Mouse (Mus musculus): ENCODE measurements around the gene Nkain4.

Gene Nkain4

DNA sequence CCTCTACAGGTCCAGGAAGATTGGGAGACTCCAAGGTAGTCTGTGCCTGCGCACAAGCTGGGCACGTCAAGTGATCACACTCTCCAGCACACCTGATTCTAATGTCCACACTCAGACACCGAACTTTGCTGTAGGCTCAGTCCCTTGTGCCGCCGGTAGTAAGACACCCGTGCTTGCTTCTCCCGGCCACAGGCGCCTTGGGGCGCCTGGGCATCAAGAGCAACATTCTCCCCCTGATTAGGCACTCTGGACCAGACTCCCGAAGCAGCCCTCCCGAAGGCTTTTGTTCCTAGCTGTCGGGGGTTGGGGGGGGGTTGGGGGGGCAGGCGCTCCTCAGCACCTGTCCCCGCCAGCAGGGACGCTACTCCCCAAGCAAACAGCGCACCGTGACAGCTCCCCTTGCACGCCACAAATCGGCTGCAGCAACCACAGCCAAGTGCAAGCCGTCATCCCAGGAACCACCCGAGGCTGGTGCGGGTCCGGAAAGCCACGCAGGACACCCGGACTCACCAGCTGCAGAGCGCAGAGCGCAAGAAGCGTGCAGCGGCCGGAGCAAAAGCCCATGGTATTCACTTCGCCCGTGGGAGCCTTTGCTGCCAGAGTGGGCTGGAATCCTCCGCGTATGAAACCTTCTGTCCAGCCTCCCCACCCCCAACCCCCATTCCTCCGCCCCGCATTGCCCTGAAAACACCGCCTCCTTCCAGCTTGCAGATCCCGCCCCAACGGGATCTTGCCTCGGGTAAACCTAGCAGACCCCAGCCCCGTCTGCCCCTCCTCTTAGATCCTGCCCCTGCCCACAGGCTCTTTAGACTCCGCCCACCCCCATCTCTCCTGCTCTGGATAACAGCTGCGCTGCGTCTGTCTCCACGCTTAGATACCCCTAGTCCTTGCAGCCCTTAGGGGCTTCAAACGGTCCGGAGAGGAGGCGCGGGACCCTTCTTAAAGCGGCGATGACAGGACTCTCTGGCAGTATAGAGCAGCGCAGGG is at the start of gene Nkain4:
Gene Nkain4 (minus strand): TSS at position 639 of the 987 bp plus-strand sequence.
- no peak for DNase-seq (ENCODE audit: low spot score)

DNA sequence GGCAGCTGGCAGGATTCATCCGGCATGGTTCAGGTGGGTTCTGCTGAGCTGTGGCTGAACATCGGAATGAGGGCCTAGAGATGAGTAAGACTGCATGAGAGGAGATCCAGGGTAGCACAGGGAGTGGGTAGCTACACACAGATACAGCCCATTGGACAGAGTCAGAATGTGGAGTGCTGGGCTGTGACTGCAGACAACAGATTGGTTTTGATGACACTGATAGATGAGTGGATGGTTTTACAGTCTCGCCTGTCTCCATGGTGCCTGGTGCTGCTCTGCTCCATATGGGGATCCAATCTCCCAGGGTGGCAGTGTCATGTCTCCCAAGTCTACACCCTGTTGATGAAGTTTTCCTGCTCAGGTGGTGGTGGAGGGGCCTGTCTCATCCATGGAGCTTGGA is 42.4 kb upstream of the Nkain4 start:
- DNase-seq (ENCODE audit: low spot score): no peak

DNA sequence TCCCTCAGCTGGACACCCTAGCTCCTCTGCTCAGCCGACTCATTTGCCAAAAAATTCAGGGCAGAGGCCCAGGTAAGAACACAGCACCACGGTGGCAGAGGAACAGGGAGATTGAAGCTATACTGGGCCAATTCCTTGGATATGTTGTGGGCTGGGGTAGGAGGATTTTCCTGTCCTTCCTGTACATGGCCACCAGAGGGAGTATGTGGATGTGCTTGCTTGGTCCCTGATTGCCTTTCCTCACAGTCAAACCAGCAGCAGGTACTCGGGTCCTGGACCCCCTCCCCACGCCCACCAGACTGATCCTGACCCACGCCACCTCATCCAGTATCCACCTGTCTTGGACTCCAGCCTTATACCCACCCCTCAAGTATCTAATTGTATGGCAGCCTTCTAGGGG is 41.9 kb upstream of the Nkain4 start:
- DNase-seq (ENCODE audit: low spot score): no peak

DNA sequence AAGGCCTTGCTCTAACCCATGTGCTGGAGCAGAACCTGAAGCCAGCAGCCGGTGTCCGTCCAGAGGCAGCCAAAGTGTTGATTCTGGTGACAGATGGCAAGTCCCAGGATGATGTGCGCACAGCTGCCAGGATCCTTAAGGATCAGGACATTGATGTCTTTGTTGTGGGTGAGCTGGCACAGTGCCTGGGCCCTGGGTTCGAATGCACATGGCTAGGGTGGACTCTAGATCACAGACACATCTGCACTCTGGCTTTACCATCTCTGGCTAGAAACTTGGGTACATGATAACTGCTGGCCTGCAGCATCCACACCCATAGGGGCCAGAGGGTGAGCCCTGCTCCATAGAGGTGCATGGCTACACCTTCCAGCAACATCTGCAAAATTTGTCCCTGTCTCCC is 41.0 kb upstream of the Nkain4 start:
- no peak for DNase-seq (ENCODE audit: low spot score)

DNA sequence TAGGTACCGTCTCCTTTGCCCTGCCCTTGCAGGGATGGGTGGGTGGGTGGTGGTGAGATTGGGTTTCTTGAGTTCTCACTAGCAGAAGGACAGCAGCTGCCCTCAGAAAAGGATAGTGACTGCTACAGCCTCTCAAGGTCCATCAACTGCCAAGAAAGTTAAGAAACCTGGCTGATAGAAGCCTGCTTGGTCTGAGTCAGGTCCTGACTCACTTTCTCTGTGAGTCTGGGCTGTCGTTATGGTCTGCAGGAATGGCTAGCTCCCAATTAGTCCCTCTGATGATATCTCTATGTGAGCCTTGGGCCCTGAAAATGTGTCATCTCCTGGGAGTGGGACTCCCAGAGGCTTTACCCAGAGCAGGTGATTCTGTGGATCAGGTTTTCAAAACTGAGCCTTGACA is 39.9 kb upstream of the Nkain4 start:
- DNase-seq (ENCODE audit: low spot score): no peak

DNA sequence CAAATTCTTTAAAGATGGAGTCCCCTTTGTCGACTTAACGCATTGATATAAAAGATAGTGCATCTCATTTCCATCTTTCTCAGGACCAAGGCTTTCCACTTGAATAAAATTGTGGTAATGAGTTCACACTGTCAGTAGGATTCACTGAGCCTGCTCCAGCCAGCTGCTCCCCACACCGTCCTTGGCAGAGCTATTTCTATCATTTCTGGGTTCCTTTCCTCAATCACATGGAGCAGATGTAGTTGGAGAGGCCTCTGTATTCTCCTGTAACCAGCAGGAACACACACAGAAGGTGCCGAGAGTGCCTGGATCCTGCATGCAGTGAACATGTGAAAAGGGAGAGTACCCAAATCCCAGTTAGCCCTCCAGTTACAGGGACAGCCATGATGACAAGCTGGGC is 35.8 kb upstream of the Nkain4 start:
- no peak for DNase-seq (ENCODE audit: low spot score)

DNA sequence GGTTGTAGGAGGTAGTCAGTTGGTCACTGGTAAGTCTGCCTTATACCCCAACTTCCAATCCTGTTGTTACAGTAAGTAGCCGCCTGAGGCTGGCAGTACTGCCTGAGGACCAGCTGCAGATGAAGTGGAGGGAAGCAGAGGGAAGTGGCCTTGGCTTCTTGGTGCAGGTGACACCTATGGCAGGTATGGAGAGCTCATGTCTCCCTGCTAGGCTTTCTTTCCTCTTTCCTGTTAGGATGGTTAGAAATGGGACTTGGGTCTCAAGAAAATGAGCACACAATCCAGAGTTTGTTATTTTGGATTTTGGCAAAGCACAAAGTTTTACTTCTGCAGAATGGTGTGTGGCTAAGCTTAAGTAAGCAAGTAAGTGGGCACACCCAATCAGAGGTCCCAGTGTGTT is 34.4 kb upstream of the Nkain4 start:
- no peak for DNase-seq (ENCODE audit: low spot score)

DNA sequence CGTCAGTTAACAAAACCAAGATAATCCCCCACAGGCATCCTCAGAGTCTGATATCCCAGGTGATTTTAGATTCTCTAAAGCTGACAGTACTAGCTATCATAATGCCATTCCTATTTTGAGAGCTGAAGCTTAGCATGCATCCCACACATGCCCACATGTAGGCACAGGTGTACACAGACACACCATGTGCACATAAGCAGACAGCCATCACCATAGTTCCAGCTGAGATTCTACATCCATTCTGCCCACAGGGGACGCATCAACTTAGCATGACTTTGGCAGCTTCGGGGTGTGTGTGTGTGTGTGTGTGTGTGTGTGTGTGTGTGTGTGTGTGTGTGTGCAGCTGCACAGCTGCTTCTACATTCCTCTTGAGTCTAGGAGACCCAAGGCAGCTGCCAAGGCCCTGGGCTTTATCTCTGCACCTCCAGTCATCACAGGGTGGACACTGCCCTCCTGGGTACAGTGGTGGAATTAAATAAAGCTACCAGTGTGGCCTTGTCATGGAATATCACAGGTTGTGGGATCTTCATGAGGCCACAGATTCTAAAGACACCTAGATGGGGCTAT is 33.9 kb upstream of the Nkain4 start:
- DNase-seq (ENCODE audit: low spot score): no peak

DNA sequence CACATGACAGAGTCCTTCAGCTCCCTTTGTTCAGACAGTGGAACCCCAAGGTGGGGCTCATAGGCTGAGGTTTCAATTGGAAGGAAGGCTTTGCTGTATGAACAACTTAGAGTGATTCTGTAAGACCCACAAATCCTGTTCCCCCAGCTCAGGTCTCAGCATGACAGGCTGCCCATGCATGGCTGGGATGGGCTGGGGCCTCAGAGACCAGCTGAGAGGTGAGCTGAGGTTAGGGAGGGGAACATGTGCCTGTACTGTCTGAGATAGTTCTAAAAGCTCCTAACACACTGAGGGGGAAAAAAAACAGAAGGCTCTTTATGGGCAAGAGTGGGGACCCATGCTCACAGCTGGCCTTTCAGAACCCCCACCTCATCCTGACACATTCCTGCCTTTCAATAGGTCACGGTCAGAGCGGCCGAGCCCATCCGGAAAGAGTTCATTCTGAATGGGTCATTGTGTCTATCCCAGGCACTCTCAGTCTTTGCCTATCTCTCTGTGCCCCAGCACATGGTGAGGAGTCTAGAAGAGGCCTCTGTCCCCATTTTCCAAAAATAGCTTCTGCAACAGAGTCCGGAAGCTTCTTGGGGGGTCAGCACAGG is 33.0 kb upstream of the Nkain4 start:
- no peak for DNase-seq (ENCODE audit: low spot score)

DNA sequence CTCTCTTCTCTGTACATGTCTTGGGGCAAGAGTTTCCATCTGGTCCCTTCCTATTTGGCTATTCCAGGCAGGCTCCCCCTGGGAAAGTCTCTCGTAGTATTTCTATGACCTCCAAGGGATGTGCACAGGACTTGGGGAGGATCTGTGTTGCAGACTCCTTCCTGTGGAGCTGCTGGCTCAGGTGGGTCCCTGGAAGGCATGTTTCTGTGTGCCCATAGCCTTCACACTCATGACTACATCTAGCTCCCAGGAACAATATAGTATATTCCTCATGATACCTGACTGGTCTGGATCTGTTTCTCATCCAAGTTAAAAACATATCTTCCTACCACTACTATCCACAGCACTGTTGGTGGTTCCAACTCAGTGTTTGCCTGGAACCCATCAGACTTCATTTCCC is 32.5 kb upstream of the Nkain4 start:
- no peak for DNase-seq (ENCODE audit: low spot score)

DNA sequence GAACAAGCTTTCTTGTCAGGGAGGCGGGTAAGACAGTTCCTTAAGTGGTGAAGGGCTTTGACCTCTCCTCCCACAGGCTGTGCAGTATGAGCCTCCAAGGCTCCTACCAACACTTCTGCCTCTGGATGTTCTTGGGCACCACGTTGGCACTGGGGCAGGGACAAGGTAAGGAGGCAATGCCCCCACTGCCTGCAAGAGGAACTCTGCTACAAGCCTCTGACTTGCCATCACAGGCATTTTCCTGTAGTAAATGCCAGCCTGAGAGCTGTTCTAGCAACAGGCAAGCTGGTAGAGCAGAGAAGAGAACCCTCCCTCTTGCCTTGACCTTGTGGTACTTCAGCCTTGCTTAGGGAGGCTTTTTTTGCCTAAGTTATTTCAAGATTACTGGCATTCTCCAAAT is 31.9 kb upstream of the Nkain4 start, which contains the start of gene Col20a1:
Gene Col20a1 (plus strand): TSS at position 87 of the 400 bp plus-strand sequence.
- no peak for DNase-seq (ENCODE audit: low spot score)

DNA sequence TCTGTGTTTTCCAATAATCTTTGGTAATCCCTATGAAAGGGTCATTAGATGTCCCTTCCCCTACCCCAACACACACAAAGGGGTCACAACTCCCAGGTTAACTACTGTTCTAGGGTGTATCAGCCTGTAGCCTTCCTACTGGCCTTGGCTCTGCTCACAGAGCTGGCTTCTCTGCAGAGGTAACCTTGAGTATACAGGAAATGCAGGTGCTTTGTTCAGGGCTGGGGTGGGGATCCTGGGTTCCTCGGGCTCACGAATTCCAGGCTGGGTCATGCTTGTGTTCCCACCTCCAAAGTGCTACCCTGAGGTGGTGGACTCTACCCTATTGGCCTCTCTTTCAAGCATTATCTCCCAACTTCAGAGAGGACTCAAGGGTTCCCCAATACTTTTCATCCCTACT is 31.1 kb upstream of the Nkain4 start:
- DNase-seq (ENCODE audit: low spot score): no peak

DNA sequence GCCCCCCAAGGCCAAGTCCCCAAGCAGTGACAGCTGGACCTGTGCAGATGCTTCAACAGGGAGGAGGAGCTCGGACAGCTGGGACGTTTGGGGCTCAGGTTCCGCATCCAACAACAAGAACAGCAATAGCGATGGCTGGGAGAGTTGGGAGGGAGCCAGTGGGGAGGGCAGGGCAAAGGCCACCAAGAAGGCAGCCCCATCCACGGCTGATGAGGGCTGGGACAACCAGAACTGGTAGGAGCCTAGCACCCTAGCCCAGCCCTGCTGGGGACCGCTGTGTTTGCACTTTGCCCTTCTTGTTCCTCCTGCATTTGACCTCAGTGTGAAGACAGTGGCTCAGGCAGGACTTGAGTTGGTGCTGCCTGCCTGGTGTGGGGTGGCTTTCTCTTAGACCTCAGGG is 26.6 kb upstream of the Nkain4 start:
- no peak for DNase-seq (ENCODE audit: low spot score)

DNA sequence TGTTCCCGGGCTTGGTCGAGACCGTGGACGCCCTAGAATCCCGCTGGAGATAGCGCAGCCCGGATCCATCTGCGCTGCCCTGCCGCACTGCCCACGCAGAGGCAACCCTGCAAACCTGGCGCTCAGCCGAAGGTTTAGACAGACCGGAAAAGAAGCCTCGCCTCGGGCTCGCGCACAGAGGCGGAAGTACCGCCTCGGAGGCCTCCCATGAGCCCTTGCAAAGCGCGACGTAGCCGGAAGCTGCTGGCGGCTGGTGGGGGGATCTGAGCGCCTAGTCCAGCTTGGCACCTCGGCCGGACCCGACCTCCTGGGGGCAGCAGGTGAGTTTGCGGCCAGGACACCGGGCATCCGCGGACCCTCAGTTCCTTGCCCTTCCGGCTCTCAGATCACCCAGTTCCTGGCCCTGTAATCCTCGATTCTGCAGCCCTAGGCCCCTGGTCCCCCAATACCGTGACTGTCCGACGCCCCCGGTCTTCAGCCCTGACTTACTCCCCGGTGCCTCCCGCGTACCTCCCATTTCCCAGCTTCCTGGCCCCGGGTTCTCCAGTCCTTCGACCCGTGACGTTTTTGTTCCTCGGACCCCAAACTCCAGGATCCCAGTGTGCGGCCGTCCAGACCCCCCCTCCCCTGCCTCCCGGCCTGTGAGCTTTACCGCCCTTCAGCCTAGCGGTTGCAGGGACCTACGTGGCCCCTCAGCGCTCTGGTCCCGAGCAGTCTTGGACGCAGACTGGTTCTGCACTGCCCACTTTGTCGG is 12.7 kb upstream of the Nkain4 start, which contains the start of gene Arfgap1:
Gene Arfgap1 (plus strand): TSS at position 216 of the 754 bp plus-strand sequence.
- peak; percentile 72 for DNase-seq (ENCODE audit: low spot score)

DNA sequence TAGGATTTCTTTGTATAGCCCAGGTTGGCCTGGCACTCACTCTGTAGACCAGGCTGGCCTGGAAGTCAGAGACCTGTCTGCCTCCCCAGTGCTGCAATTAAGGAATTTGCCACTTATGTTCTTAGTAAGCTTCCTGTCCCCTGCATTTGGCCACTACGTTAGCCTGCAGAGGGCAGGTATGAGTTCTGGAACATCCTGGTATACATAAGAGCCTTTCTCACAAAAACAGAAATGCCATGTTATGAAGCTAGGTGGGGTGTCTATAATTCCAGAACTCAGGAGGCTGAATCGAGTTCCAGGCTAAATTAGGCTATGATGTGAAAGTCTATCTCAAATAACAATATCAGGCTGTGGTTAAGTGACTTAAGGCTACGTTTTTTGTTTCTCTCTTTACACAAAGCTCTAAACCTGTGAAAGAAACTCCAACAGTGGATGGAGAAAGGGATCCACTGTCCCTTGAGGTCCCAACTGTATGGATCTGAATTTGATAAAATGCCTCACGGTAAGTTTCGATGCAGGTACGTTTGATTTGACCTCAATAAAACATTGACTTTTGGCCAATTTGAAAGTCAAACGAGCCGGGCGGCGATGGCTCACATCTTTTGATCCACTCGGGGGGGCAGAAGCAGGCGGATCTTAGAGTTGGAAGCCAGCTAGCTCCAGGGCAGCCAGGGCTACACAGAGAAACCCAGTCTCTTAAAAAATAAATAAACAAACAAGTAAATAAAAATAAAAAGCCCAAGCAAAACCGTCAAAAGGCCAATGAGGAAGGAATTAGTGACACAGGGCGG is 11.8 kb upstream of the Nkain4 start:
- no peak for DNase-seq (ENCODE audit: low spot score)

DNA sequence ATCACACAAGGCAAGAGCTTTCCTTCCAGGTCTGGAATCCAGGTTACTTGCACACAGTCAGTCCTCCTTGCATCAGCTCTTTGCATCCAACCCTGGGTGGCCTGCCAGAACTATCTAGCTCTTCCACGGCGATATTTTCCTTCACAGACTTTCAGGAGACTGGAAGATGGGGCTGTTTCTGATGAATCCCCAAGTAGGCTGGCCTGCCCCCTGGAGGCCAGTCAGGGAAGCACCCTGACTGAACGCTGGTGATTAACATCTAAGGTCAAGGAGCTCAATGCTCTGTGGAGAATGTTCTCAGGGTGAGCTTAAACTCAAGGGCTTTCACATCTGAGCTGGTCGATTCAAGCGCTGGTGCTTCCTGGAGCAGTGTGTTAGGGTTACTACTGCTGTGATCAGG is 9.5 kb upstream of the Nkain4 start:
- no peak for DNase-seq (ENCODE audit: low spot score)

DNA sequence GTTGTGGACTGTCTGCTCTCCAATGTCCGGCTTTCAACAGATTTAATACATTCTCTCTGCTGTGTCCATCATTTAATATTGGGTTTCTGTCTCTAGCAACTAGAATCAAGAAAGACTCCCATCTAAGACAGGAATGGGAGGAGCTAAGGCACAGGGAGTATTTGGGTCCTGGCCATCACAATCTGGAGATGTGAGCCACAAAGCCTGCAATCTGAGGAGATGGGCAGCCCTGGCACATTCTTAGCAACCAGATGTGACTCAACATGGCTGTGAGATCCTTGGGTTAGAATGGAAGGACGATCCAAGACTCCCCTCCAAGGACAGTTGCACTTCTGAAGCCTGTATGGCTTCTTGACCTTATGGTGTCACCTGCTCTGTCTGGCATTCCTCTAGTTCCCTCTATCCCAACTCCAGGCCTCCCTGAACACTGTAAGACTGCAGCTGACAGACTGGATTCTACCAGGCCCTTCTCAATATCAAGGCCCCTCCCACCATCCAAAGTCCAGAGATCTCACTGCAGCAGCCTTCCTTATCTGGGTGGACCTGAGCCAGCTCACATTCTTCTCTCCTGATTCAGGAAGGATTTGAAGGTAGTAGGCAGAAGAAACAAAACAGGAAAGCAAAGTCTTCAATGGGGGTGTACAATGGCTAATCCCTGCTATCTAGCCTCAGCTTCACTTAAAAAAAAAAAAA is 8.3 kb upstream of the Nkain4 start:
- DNase-seq (ENCODE audit: low spot score): no peak

DNA sequence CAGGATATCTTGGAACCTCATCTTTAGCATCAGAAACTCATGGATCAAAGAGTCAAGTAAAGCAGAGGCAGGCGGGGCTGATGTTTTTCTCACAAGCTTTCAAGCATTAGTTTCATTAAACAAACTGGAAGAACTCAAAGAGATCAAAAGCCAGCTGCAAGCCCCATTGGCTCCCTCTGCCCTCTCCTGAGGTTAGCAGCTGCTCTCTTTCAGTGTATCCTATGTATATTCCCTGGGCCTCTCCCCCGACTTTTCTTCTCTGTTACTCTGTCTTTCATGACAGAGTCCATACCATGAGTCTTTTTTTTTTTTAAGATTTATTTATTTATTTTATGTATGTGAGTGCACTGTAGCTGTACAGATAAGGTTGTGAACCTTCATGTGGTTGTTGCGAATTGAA is 5.7 kb upstream of the Nkain4 start:
- DNase-seq (ENCODE audit: low spot score): no peak

DNA sequence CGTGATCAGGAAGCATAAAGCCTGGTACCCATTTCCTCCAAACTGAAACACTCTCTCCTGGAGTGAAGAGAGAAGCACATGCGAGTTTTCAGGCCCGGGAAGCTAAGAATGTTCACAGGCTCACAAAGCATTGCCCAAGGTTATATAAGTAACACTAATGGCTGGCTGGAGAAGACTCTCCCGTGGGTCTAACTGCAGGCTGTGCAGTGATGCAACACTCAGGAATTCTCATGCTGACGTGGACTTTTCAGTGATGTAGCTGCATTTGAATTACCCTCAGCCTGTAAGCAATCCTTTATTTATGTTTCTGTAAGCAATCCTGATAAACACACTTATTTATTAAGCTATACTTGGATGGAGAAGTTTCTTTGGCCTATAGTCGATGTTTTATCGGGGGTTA is 5.1 kb upstream of the Nkain4 start:
- DNase-seq (ENCODE audit: low spot score): no peak

DNA sequence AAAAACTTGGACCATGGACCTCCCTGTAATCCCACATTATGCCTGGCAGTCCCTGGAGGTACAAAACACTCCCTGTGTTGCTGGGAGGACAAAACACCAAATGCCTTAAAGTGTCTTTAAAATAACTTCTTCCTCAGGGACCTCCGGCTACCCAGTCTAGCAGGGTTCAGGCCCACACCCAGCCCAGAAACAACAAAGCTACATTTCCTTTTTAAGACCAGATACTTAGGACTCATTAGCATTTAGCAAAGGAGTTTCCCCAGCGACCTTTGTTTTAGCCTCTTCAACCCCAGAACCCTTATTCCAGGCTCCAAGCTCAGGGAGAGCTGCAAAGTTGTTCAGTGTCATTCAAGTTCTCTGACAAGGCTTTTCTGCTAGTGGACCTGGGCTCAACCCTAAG is 861 bp downstream of the Nkain4 start:
- no peak for DNase-seq (ENCODE audit: low spot score)

DNA sequence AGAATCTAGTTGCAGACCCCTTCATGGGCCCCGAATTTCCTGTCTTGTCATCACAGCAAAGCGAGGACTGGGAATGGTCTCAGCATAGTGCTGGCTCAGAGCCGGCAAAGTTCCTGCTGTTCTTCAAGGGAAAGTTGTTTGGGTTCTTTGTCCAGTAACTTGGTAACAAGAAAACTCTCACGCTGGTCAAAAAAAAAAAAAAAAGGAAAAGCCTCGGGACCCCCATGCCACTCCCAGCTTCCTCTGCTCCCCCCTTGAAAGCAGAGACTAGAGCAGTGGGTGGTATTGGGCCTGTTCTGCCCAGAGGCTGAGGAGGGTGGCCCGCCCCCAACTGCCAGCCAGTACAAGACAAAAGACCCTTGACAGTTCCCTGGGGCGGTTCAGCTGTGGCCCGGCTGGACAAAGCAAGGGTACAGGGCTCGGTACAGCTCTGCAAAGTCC is 1.7 kb downstream of the Nkain4 start:
- DNase-seq (ENCODE audit: low spot score): no peak

Data from urinary bladder, postnatal 10 days (tissue).